Mouse (Mus musculus) heart, adult 2 months (tissue): ENCODE results near the gene Pdlim4. TPM values are rescaled to one million over a fixed set of nuclear protein-coding genes. Genes with fewer than 3 reads are reported as not detected.
A peak's percentile ranks its signal among the peaks of the same experiment; 100 is the strongest.

Source experiments
- DNase-seq, 2 experiments: peaks; one replicate each; pipeline ENCODE4 v3.0.0; 2021
- H3K27ac ChIP-seq: fragments of 200-600 bp; 2 replicates; pipeline ENCODE4 v1.8.1; 2022
- H3K27me3 ChIP-seq: fragments of 200-500 bp; 2 replicates; pipeline ENCODE4 v1.6.1; 2012; ENCODE audit warnings: mild to moderate bottlenecking, low read length, inconsistent platforms, mixed read lengths; ENCODE audit not compliant: control insufficient read depth, insufficient read depth
- H3K36me3 ChIP-seq: fragments of 200-500 bp; 2 replicates; pipeline ENCODE4 v1.6.1; 2012; ENCODE audit warnings: low read length, inconsistent platforms; ENCODE audit not compliant: control insufficient read depth, insufficient read depth
- H3K4me1 ChIP-seq: fragments of 200-500 bp; 2 replicates; pipeline ENCODE4 v1.6.1; 2011; ENCODE audit warnings: low read length; ENCODE audit not compliant: control insufficient read depth, insufficient read depth
- H3K4me3 ChIP-seq: fragments of 200-600 bp; 2 replicates; pipeline ENCODE4 v1.8.1; 2022
- H3K79me2 ChIP-seq: fragments of 200-500 bp; replicated peaks from 2 replicates; pipeline ENCODE4 v1.6.1; 2012; ENCODE audit warnings: mild to moderate bottlenecking, inconsistent platforms, low read length, moderate library complexity, mixed read lengths; ENCODE audit not compliant: control insufficient read depth, insufficient read depth
- H3K9ac ChIP-seq: fragments of 200-500 bp; 2 replicates; pipeline ENCODE4 v1.6.1; 2012; ENCODE audit warnings: low read depth, mild to moderate bottlenecking, control low read depth, inconsistent platforms, low read length, mixed read lengths
- CTCF ChIP-seq: fragments of 200-600 bp; IDR thresholded peaks from 2 replicates; pipeline ENCODE4 v1.8.1; 2022; ENCODE audit warnings: antibody characterized with exemption, mild to moderate bottlenecking, moderate library complexity
- EP300 ChIP-seq: fragments of 200-500 bp; IDR thresholded peaks from 2 replicates; pipeline ENCODE4 v1.6.1; 2011; ENCODE audit warnings: low read depth, low read length, control low read depth; ENCODE audit not compliant: insufficient read depth
- POLR2A ChIP-seq: fragments of 200-500 bp; IDR thresholded peaks from 2 replicates; pipeline ENCODE4 v1.6.1; 2011; ENCODE audit warnings: mild to moderate bottlenecking, low read depth, low read length, control low read depth; ENCODE audit not compliant: insufficient read depth
- WGBS: fragments of 180-500 bp; shearing (Covaris S2); methylation state at CpG from one replicate; pipeline ENCODE4 v1.1.7; 2018; 5-methylcytosine and 5-hydroxymethylcytosine counted together
- intact Hi-C: fragments of 180-260 bp; cut with DNase I; formaldehyde crosslinking; loops from one replicate; pipeline ENCODE4 v1.15.1; 2025
- polyA plus RNA-seq: library from polyadenylated mRNA; depleted of rRNA; stranded (reverse); fragments of >200 nt; gene quantifications from 2 replicates; pipeline ENCODE4 v1.2.3, GENCODE M21; 2012
- total RNA-seq, 2 experiments: library from RNA; stranded (reverse); gene quantifications; 2 replicates each; pipeline ENCODE4 v1.2.3; 2021

Pdlim4 gene
- total and polyA plus RNA-seq, 3 experiments: 30.8 to 57.6 (median 33.8) TPM

DNA sequence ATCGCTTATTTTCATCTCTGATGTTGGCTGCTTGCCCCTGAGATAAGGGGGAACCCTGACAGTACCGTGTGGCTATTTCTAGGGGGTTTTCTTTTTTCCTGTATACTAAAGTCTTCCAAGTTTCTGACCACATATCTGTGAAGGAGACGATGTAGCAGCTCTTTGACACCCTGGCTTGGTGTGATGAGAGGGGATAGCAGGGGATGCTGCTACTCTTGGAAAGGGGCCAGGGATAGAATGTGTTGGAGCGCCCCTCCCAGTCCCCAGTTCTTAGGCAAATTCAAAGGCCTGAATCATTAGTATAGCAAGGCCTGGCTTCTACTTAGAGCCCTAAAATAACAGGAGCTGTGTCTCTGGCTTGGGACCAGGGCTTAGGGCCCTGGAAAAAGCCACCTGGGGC, 44.5 kb upstream of the Pdlim4 start:
- DNase-seq: no peak

DNA sequence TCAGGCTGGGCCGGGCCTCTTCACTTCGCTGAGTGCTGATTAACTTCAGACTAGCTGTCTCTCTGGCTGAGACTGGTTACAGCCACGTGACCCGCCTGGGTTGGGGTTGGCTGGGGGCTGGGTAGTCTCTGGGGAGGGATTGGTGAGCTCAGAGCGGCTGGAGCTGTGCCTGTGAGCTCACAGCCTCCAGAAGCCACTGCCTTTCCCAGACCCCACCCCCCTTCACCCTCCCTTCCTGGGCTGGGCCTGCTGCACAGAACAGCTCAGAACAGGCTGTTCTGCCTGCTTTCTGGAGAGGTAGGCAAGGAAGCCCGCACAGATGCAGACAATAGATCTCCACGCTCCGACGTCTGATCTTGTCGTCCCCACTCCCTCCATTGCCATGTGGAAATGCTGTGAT, 44.1 kb upstream of the Pdlim4 start:
- H3K27ac ChIP-seq: peak overlapping the region; percentile 94
- H3K27me3 ChIP-seq: no peaks in the 10 kb centered on the region
- peak overlapping the region; percentile 35; the same call in 1 of the 2 replicates for H3K4me3 ChIP-seq
- DNase-seq: peak; percentile 93 to 97
- WGBS: 3% methylated on average over 10 of the region's 10 CpGs
- intact Hi-C loops: loop anchor here (1.0 to 10.0 kb wide), 3 partner anchors 13 to 348 kb away; partner anchors contain the start of gene P4ha2
- H3K79me2 ChIP-seq: no peaks in the 10 kb centered on the region
- peaks cover 23% of the 10 kb centered on the region for H3K4me1 ChIP-seq
- TF ChIP-seq EP300: peak; percentile 98
- no peak for TF ChIP-seq CTCF
- TF ChIP-seq POLR2A: peak; percentile 96
- peak overlapping the region; percentile 43 for H3K9ac ChIP-seq
- peaks cover 12% of the 10 kb centered on the region for H3K36me3 ChIP-seq

More for the DNA sequence above, 44.5 kb upstream of the Pdlim4 start:
- Histone ChIP-seq H3K4me1 (peaks cover 20% of the 10 kb centered on the region), H3K79me2 (no peaks in the 10 kb centered on the region), H3K36me3 (peaks cover 12% of the 10 kb centered on the region), H3K27ac (peak overlapping the region; percentile 94), H3K9ac (peak overlapping the region; percentile 43), H3K4me3 (peak overlapping the region; percentile 35; the same call in 1 of the 2 replicates), H3K27me3 (no peaks in the 10 kb centered on the region)
- WGBS: 6% methylated on average over 4 of the region's 4 CpGs
- TF ChIP-seq CTCF: no peak
- no peak for TF ChIP-seq POLR2A
- no peak for TF ChIP-seq EP300
- intact Hi-C loops: loop anchor here (1.0 to 10.0 kb wide), 3 partner anchors 13 to 349 kb away; partner anchors contain the start of gene P4ha2

DNA sequence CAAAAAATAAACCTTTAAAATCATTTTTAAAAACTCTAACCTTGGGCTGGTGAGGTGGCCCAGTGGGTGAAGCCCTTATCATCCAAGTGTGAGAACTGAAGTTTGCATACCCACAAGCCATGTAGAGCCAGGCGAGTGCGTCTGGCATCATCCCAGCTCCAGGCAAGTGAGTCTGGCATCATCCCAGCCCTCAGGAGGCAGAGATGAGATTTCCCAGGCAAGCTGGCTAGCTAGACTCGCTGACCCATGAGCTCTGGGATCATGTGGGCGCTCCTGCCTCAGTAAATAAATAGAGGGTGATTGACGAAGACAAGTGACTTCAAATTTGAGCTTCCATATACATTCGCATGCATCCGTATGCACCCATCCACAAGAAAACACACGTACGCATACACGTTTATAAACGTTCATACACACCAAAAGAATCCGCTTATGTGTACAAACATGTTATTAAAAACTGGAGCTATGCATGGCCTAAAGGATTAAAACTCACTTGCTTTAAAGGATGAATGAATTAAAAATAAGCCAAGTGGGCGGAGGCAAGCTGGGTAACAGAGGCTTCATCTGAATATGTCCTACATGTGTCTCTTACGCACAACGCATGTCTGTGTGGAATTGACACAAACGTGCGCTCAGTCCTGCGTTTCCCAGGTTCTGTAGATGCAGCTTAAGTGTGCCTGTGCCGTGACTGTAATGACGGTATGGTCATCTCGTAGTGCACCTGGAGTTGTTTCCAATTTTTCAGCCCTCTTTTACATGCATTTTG, 43.3 kb upstream of the Pdlim4 start:
- intact Hi-C loops: loop anchor here (2.0 to 10.0 kb wide), 2 partner anchors 19 to 347 kb away; no protein-coding TSS in a partner anchor
- no peaks in the 10 kb centered on the region for H3K27me3 ChIP-seq
- no peak overlapping the region for H3K4me3 ChIP-seq
- 65% methylated on average over 21 of the region's 21 CpGs for WGBS
- H3K36me3 ChIP-seq: peaks cover 12% of the 10 kb centered on the region
- H3K4me1 ChIP-seq: peaks cover 25% of the 10 kb centered on the region
- peak overlapping the region; percentile 27; the same call in 1 of the 2 replicates for H3K9ac ChIP-seq
- peak overlapping the region; percentile 94 for H3K27ac ChIP-seq
- no peaks in the 10 kb centered on the region for H3K79me2 ChIP-seq
- peak; percentile 71 to 85 for DNase-seq
- TF ChIP-seq EP300 (peak; percentile 71), POLR2A (no peak)

GRCm38 (mm10) chr11:54111291-54111690, 42.5 kb upstream of the Pdlim4 start:
- intact Hi-C loops: loop anchor here (10.0 kb wide), 1 partner anchor 346 kb away; no protein-coding TSS in a partner anchor
- no peak overlapping the region for H3K4me3 ChIP-seq
- H3K27me3 ChIP-seq: no peaks in the 10 kb centered on the region
- peaks cover 31% of the 10 kb centered on the region for H3K4me1 ChIP-seq
- WGBS: 81% methylated on average over 7 of the region's 7 CpGs
- no peak for DNase-seq
- H3K36me3 ChIP-seq: peaks cover 15% of the 10 kb centered on the region
- TF ChIP-seq EP300 (no peak), POLR2A (no peak), CTCF (no peak)
- no peaks in the 10 kb centered on the region for H3K79me2 ChIP-seq
- H3K27ac ChIP-seq: no peak overlapping the region; the same call in 1 of the 2 replicates
- H3K9ac ChIP-seq: no peak overlapping the region

- H3K27ac ChIP-seq: peak overlapping the region; percentile 79
- TF ChIP-seq EP300 (peak; percentile 63; the same call in 1 of the 2 replicates), CTCF (no peak)
- peaks cover 16% of the 10 kb centered on the region for H3K36me3 ChIP-seq
- peaks cover 30% of the 10 kb centered on the region for H3K4me1 ChIP-seq
- H3K4me3 ChIP-seq: no peak overlapping the region
- intact Hi-C loops: no loop called here
- WGBS: 30% methylated on average over 5 of the region's 5 CpGs
- H3K79me2 ChIP-seq: no peaks in the 10 kb centered on the region
- H3K27me3 ChIP-seq: no peaks in the 10 kb centered on the region
- 0 out of 2 replicates have a peak overlapping the region, but pooled peaks have one; percentile 12 for H3K9ac ChIP-seq
- DNase-seq: peak; percentile 69 to 82
Observed at GRCm38 (mm10) chr11:54108894-54109293, 40.1 kb upstream of the Pdlim4 start.

DNA sequence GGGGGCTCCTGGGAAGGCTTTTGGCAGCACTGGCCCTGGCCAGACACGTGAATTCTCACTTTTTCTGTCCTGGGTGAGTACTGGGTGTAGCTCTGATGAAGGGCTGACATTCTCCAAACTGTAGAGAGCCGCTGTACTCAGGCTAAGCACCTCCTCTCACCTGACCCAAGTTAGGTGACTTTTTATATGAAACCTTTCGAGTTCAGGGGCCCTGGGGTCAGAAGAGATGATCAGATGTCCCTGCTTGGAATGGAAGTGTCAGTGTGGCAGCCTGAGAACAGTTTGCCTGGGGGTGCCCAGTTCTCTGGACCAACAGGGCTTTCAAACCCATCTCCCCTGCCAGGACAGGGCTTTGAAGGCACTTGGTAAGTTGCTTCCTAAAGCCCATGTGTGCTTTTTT, 39.3 kb upstream of the Pdlim4 start:
- Histone ChIP-seq H3K27me3 (no peaks in the 10 kb centered on the region), H3K36me3 (peaks cover 13% of the 10 kb centered on the region), H3K4me3 (no peak overlapping the region), H3K27ac (peak overlapping the region; percentile 79), H3K9ac (no peak overlapping the region), H3K4me1 (peaks cover 28% of the 10 kb centered on the region), H3K79me2 (no peaks in the 10 kb centered on the region)
- WGBS: 67% methylated on average over 3 of the region's 3 CpGs
- intact Hi-C loops: no loop called here
- TF ChIP-seq EP300 (no peak), CTCF (no peak), POLR2A (no peak)
- DNase-seq: peak in 1 of 2 experiments; percentile 24
